Mouse (Mus musculus) forebrain, embryonic 12.5 days (tissue): ENCODE measurements around the gene Parg. TPM values are rescaled to one million over a fixed set of nuclear protein-coding genes. Genes with fewer than 3 reads are reported as not detected.
"Not testable (repeated sequence)": the region's sequence is repeated elsewhere in the genome, so short reads cannot be mapped to it uniquely, and the experiment has no call there.

Experiments used
- ATAC-seq: fragments of 200-750 bp; cut with Nextera tagmentation; 2 replicates; pipeline ENCODE4 v1.8.0; 2017; ENCODE audit warnings: moderate TSS enrichment; ENCODE audit not compliant: low FRiP score
- H3K27ac ChIP-seq: fragments of 300-500 bp; sonication (generic); 2 replicates; pipeline ENCODE4 v1.5.1; 2016; ENCODE audit warnings: mild to moderate bottlenecking
- H3K27me3 ChIP-seq: fragments of 300-500 bp; sonication (generic); 2 replicates; pipeline ENCODE4 v1.6.1; 2016; ENCODE audit warnings: mild to moderate bottlenecking
- H3K36me3 ChIP-seq: fragments of 300-500 bp; sonication (generic); replicated peaks from 2 replicates; pipeline ENCODE4 v1.6.1; 2016; ENCODE audit warnings: mild to moderate bottlenecking
- H3K4me1 ChIP-seq: fragments of 300-500 bp; sonication (generic); 2 replicates; pipeline ENCODE4 v1.6.1; 2016
- H3K4me2 ChIP-seq: fragments of 300-500 bp; sonication (generic); 2 replicates; pipeline ENCODE4 v1.6.1; 2016; ENCODE audit warnings: mild to moderate bottlenecking, moderate library complexity
- H3K4me3 ChIP-seq: fragments of 300-500 bp; sonication (generic); replicated peaks from 2 replicates; pipeline ENCODE4 v1.5.1; 2016; ENCODE audit warnings: mild to moderate bottlenecking
- H3K9ac ChIP-seq: fragments of 300-500 bp; sonication (generic); 2 replicates; pipeline ENCODE4 v1.6.1; 2016; ENCODE audit warnings: mild to moderate bottlenecking
- H3K9me3 ChIP-seq: fragments of 300-500 bp; sonication (generic); 2 replicates; pipeline ENCODE4 v1.6.1; 2016
- WGBS: fragments of 180-500 bp; shearing (Covaris S2); methylation state at CpG from one replicate; pipeline ENCODE4 v1.1.7; 2016; 5-methylcytosine and 5-hydroxymethylcytosine counted together
- polyA plus RNA-seq: library from polyadenylated mRNA; unstranded; fragments of >200 nt; fragmentation: Nextera tagmentation; extraction: Ambion mirVana; gene quantifications from 2 replicates; pipeline ENCODE4 v1.2.1, GENCODE M21; 2016

The Parg gene
- polyA plus RNA-seq, 1 experiment from 2014 or later = 55.3 TPM

DNA sequence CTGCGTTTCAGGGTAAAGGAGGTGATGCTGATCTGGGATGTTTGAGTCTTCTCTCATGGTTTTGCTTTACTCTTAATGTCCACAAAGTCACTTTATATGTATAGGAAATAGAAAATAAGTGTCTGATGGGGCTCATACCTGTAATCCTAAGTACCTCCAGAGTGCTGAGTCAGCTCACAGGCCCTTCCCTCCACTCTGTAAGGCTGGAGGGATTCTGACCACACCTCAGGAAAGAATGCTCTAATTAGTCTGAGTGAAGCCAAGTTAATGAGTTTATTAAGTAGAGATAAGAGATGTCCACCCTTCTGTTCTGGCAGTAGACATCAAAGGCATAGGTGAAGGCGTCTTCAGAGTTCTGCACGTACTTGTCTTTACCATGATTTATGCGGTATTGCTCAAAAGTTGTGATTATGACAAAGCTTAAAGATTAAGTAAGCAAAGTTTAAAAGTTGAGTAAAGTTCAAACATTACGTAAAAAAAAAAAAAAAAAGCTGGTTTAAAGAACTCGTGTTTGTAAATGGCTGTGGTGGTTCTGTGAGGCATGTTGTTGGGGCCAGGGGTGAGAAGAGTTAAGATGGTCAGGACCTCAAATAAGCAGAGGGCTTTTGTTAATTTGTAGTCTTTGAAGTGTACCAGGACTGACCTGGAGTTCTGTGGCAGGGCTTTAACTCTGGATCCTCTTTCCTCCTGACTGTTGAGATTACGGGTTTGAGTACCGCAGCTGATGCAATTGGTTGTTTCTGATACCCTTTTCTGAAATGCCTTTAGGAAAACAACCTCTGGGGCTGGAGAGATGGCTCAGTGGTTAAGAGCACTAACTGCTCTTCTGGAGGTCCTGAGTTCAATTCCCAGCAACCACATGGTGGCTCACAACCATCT is 37.3 kb upstream of the Parg start:
- Histone ChIP-seq H3K4me1 (peaks cover 30% of the 10 kb centered on the region), H3K4me3 (no peak overlapping the region), H3K4me2 (no peak overlapping the region), H3K9ac (no peak overlapping the region), H3K9me3 (no peaks in the 10 kb centered on the region), H3K27ac (no peak overlapping the region), H3K36me3 (no peaks in the 10 kb centered on the region), H3K27me3 (no peaks in the 10 kb centered on the region)
- 83% methylated on average over 8 of the region's 8 CpGs for WGBS
- no peak for ATAC-seq

GRCm38 (mm10) chr14:32165278-32166061 is 36.3 kb upstream of the Parg start:
- Histone ChIP-seq H3K4me2 (peak overlapping the region; percentile 98), H3K36me3 (no peaks in the 10 kb centered on the region), H3K27ac (peak overlapping the region; percentile 63; the same call in 1 of the 2 replicates), H3K27me3 (no peaks in the 10 kb centered on the region), H3K4me3 (peak overlapping the region; percentile 50), H3K9me3 (no peaks in the 10 kb centered on the region), H3K4me1 (peaks cover 27% of the 10 kb centered on the region), H3K9ac (peak overlapping the region; percentile 65)
- 2% methylated on average over 41 of the region's 42 CpGs for whole genome bisulfite sequencing
- ATAC-seq = peak; percentile 65; the same call in 1 of the 2 replicates

DNA sequence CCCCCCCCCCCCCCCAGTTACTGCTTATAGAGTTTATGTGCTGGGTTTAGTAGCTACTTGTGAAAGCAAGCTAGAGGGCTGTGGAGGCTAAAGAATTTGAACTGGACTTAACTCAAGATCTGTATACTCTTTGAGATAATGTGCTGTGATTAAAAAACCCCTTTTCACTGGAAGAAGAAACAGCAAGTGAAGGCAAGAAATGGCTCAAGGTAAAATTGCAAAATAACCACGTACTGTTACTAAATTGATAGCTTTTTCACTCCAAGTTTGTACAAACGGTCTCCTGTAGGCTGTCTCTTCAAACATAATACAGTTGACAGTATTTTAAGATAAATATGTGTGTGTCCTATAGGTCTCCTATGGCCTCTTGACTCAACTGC is 35.7 kb upstream of the Parg start:
- Histone ChIP-seq H3K4me2 (peak overlapping the region; percentile 98), H3K9ac (no peak overlapping the region), H3K36me3 (no peaks in the 10 kb centered on the region), H3K27me3 (no peaks in the 10 kb centered on the region), H3K4me3 (peak overlapping the region; percentile 50; the same call in 1 of the 2 replicates), H3K4me1 (peaks cover 21% of the 10 kb centered on the region), H3K9me3 (no peaks in the 10 kb centered on the region), H3K27ac (no peak overlapping the region)
- 80% methylated on average over 2 of the region's 2 CpGs for WGBS
- ATAC-seq = no peak

- Histone ChIP-seq H3K9ac (no peak overlapping the region), H3K27ac (no peak overlapping the region), H3K36me3 (no peaks in the 10 kb centered on the region), H3K9me3 (no peaks in the 10 kb centered on the region), H3K27me3 (no peaks in the 10 kb centered on the region), H3K4me1 (peaks cover 16% of the 10 kb centered on the region), H3K4me2 (no peak overlapping the region), H3K4me3 (no peak overlapping the region)
- WGBS = 95% methylated on average over 1 of the region's 1 CpGs
- ATAC-seq = no peak
These were observed 34.9 kb upstream of the Parg start for GRCm38 (mm10) chr14:32166840-32167239.

DNA sequence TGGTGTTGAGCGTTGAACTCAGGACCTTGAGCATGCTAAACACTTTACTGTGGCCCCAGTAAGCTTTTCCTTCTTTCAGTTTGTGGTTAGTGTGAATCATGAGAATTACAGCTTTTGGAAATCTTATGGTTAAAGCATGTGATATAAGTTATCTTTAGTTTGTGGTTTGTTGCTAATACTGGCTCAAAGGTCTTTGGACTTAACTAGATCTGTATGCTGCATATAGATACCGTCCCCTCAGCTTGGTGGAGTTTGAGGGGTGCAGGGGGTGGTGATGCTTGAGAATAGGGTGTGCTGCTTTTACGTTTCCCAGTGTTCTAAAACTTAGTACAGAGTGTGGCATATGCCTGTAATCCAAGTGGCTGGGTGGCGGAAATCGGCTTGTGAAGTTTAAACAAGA is 34.4 kb upstream of the Parg start:
- no peak for ATAC-seq
- Histone ChIP-seq H3K9ac (no peak overlapping the region), H3K4me2 (no peak overlapping the region), H3K27ac (no peak overlapping the region), H3K9me3 (no peaks in the 10 kb centered on the region), H3K27me3 (no peaks in the 10 kb centered on the region), H3K4me1 (peaks cover 16% of the 10 kb centered on the region), H3K4me3 (no peak overlapping the region), H3K36me3 (no peaks in the 10 kb centered on the region)
- 98% methylated on average over 5 of the region's 5 CpGs for WGBS

DNA sequence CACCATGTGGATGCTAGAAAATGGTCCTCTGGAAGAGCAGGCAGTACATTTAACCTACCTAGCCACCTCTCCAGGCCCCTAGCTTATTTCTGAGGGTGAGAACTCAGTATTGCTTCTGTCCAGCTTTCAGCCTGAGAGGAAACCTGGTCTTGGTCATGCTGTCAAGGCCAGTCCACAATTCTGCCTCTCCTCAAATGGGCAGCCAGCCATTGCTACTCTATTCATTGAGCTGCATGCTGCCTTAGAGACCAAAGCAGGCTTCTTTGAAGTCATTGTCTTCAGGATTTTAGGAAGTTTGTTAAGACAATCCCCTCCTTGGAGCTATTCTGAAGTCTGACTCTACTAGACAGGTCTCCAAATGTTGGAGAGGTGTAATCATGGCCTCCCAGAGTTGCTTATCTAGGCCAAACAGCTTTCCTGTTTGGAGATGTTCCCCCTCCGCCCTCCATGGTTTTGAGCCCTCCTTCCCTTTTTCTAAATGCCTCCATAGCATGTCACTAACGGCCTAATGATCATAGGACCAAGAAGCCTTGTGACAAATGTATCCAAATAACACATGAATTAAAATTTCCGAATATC is 33.0 kb upstream of the Parg start:
- Histone ChIP-seq H3K4me2 (no peak overlapping the region), H3K4me3 (no peak overlapping the region), H3K36me3 (peaks cover 9% of the 10 kb centered on the region), H3K27ac (no peak overlapping the region), H3K27me3 (no peaks in the 10 kb centered on the region), H3K9ac (no peak overlapping the region), H3K4me1 (peaks cover 16% of the 10 kb centered on the region), H3K9me3 (no peaks in the 10 kb centered on the region)
- no peak for ATAC-seq
- WGBS = 74% methylated on average over 3 of the region's 3 CpGs

GRCm38 (mm10) chr14:32170137-32170536 is 31.6 kb upstream of the Parg start:
- no peaks in the 10 kb centered on the region for H3K27me3 ChIP-seq
- 87% methylated on average over 4 of the region's 4 CpGs for WGBS
- H3K4me2 ChIP-seq = no peak overlapping the region
- H3K9ac ChIP-seq = no peak overlapping the region
- no peak for ATAC-seq
- peaks cover 16% of the 10 kb centered on the region for H3K36me3 ChIP-seq
- H3K4me1 ChIP-seq = peaks cover 14% of the 10 kb centered on the region
- no peak overlapping the region for H3K4me3 ChIP-seq
- H3K9me3 ChIP-seq = no peaks in the 10 kb centered on the region
- no peak overlapping the region for H3K27ac ChIP-seq

DNA sequence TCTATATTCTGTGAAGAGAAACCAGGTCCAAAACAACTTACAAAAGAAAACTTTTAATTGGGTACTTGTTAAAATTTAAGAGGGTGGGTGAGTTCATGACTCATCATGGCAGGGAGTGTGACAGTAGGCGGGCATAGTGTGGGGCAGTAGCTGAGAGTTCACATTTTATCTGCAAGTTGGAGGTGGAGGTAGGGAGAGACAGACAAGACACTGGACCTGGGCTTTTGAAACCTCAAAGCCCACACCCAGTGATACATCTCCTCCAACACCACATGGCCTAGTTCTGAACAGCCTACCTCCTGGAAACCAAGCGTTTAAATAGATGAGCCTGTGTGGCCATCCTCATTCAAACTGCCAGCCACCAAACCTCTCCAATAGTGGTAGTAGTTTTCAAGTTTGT is 26.4 kb upstream of the Parg start:
- WGBS = 96% methylated on average over 2 of the region's 2 CpGs
- no peak overlapping the region for H3K27ac ChIP-seq
- H3K4me2 ChIP-seq = no peak overlapping the region
- H3K36me3 ChIP-seq = peaks cover 38% of the 10 kb centered on the region
- ATAC-seq = no peak
- no peak overlapping the region for H3K4me3 ChIP-seq
- no peaks in the 10 kb centered on the region for H3K9me3 ChIP-seq
- no peak overlapping the region for H3K9ac ChIP-seq
- no peaks in the 10 kb centered on the region for H3K27me3 ChIP-seq
- H3K4me1 ChIP-seq = no peaks in the 10 kb centered on the region

GRCm38 (mm10) chr14:32176590-32176989 is 25.2 kb upstream of the Parg start:
- H3K4me1 ChIP-seq, H3K4me3 ChIP-seq, ATAC-seq, H3K27ac ChIP-seq, H3K9ac ChIP-seq, H3K27me3 ChIP-seq, H3K4me2 ChIP-seq, H3K9me3 ChIP-seq: not testable (repeated sequence)
- peaks cover 49% of the 10 kb centered on the region for H3K36me3 ChIP-seq
- WGBS = 91% methylated on average over 5 of the region's 5 CpGs

- Histone ChIP-seq H3K27me3 (no peaks in the 10 kb centered on the region), H3K4me3 (no peak overlapping the region), H3K4me2 (no peak overlapping the region), H3K4me1 (no peaks in the 10 kb centered on the region), H3K9ac (no peak overlapping the region), H3K36me3 (peaks cover 63% of the 10 kb centered on the region), H3K27ac (no peak overlapping the region), H3K9me3 (no peaks in the 10 kb centered on the region)
- 93% methylated on average over 10 of the region's 10 CpGs for WGBS
- no peak for ATAC-seq
These were observed 22.2 kb upstream of the Parg start for GRCm38 (mm10) chr14:32179393-32180195.

DNA sequence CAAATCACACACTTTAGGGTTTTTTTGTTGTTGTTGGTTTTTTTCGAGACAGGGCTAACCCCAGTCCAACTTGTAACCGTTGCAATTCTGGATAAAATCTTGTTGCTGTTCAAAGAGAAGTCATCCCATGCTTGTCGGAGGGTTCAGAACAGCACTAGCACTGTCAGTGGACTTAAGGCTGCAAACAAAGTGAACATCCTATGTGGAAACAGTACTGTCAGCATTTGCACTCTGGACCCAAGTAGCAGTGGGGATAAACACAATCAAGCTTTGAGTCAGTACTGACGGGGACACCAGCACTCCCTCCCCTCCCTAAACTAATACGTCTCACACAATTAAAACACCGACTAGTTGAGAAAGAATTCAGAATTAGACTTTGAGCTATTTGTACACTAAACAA is 20.9 kb upstream of the Parg start:
- Histone ChIP-seq H3K27ac (no peak overlapping the region), H3K36me3 (peaks cover 64% of the 10 kb centered on the region), H3K9me3 (no peaks in the 10 kb centered on the region), H3K27me3 (no peaks in the 10 kb centered on the region), H3K4me2 (no peak overlapping the region), H3K9ac (no peak overlapping the region), H3K4me3 (no peak overlapping the region), H3K4me1 (no peaks in the 10 kb centered on the region)
- 90% methylated on average over 6 of the region's 6 CpGs for WGBS
- ATAC-seq = no peak

GRCm38 (mm10) chr14:32183846-32184245 is 17.9 kb upstream of the Parg start:
- H3K4me1 ChIP-seq = no peaks in the 10 kb centered on the region
- H3K4me2 ChIP-seq = no peak overlapping the region
- H3K27me3 ChIP-seq = no peaks in the 10 kb centered on the region
- WGBS = 94% methylated on average over 4 of the region's 4 CpGs
- no peak overlapping the region for H3K27ac ChIP-seq
- H3K36me3 ChIP-seq = peaks cover 83% of the 10 kb centered on the region
- H3K9me3 ChIP-seq = no peaks in the 10 kb centered on the region
- no peak overlapping the region for H3K4me3 ChIP-seq
- ATAC-seq = no peak
- H3K9ac ChIP-seq = no peak overlapping the region
